Mouse (Mus musculus) liver, adult 2 months (tissue): ENCODE results near the gene Slc44a3.

Experiments used
- CTCF ChIP-seq: fragments of 200-500 bp; IDR thresholded peaks from 2 replicates; pipeline ENCODE4 v1.5.1; 2011; ENCODE audit warnings: low read depth, low read length, control low read depth
- POLR2A ChIP-seq: fragments of 200-500 bp; IDR thresholded peaks from 2 replicates; pipeline ENCODE4 v1.6.1; 2011; ENCODE audit warnings: low read length, control low read depth; ENCODE audit not compliant: insufficient read depth; ENCODE audit errors: extremely low read depth

- TF ChIP-seq CTCF, result no peak
- TF ChIP-seq POLR2A, result no peak
Observed at GRCm38 (mm10) chr3:121500734-121501133, 31.5 kb downstream of the Slc44a3 start.
